Mouse (Mus musculus): ENCODE results near the gene Stxbp3. TPM values are rescaled to one million over a fixed set of nuclear protein-coding genes. Genes with fewer than 3 reads are reported as not detected.

Stxbp3 gene
- polyA plus RNA-seq, 1 experiment = 141 TPM

GRCm38 (mm10) chr3:108858231-108858770, 18.0 kb upstream of the Stxbp3 start:
- H3K27ac ChIP-seq (ENCODE audit: insufficient read depth, low read depth, low read length) = peak overlapping the region; percentile 89
- H3K4me1 ChIP-seq (ENCODE audit: control insufficient read depth, insufficient read depth, low read length) = peaks cover 77% of the 10 kb centered on the region
- TF ChIP-seq POLR2A (IDR thresholded peaks at IDR 0.05; ENCODE audit: borderline replicate concordance, low read depth, low read length) (no peak), CTCF (IDR thresholded peaks at IDR 0.05; ENCODE audit: low read depth, low read length) (no peak)
- no peak overlapping the region for H3K4me3 ChIP-seq (ENCODE audit: insufficient read depth, low read length)

GRCm38 (mm10) chr3:108857714-108858113, 17.4 kb upstream of the Stxbp3 start:
- peaks cover 82% of the 10 kb centered on the region for H3K4me1 ChIP-seq (ENCODE audit: control insufficient read depth, insufficient read depth, low read length)
- TF ChIP-seq POLR2A (IDR thresholded peaks at IDR 0.05; ENCODE audit: borderline replicate concordance, low read depth, low read length) (no peak), CTCF (IDR thresholded peaks at IDR 0.05; ENCODE audit: low read depth, low read length) (no peak)
- peak overlapping the region; percentile 89 for H3K27ac ChIP-seq (ENCODE audit: insufficient read depth, low read depth, low read length)
- H3K4me3 ChIP-seq (ENCODE audit: insufficient read depth, low read length) = no peak overlapping the region

- H3K4me3 ChIP-seq (ENCODE audit: insufficient read depth, low read length) = no peak overlapping the region
- H3K27ac ChIP-seq (ENCODE audit: insufficient read depth, low read depth, low read length) = peak overlapping the region; percentile 94
- peaks cover 82% of the 10 kb centered on the region for H3K4me1 ChIP-seq (ENCODE audit: control insufficient read depth, insufficient read depth, low read length)
- TF ChIP-seq POLR2A (IDR thresholded peaks at IDR 0.05; ENCODE audit: borderline replicate concordance, low read depth, low read length) (no peak), CTCF (IDR thresholded peaks at IDR 0.05; ENCODE audit: low read depth, low read length) (no peak)
Measured at GRCm38 (mm10) chr3:108857124-108857470, 16.8 kb upstream of the Stxbp3 start.

GRCm38 (mm10) chr3:108856386-108857123, 16.2 kb upstream of the Stxbp3 start:
- Histone ChIP-seq H3K4me1 (ENCODE audit: control insufficient read depth, insufficient read depth, low read length) (peaks cover 82% of the 10 kb centered on the region), H3K4me3 (ENCODE audit: insufficient read depth, low read length) (no peak overlapping the region), H3K27ac (ENCODE audit: insufficient read depth, low read depth, low read length) (peak overlapping the region; percentile 94)
- TF ChIP-seq POLR2A (IDR thresholded peaks at IDR 0.05; ENCODE audit: borderline replicate concordance, low read depth, low read length) (no peak), CTCF (IDR thresholded peaks at IDR 0.05; ENCODE audit: low read depth, low read length) (no peak)

- H3K27ac ChIP-seq (ENCODE audit: insufficient read depth, low read depth, low read length) = peak overlapping the region; percentile 94
Measured at GRCm38 (mm10) chr3:108855864-108856263, 15.5 kb upstream of the Stxbp3 start.

GRCm38 (mm10) chr3:108855371-108855770, 15.0 kb upstream of the Stxbp3 start:
- 0 out of 2 replicates have a peak overlapping the region, but pooled peaks have one; percentile 0 for H3K4me3 ChIP-seq (ENCODE audit: insufficient read depth, low read length)
- H3K27ac ChIP-seq (ENCODE audit: insufficient read depth, low read depth, low read length) = peak overlapping the region; percentile 94
- TF ChIP-seq CTCF (IDR thresholded peaks at IDR 0.05; ENCODE audit: low read depth, low read length) = no peak
- no peak for TF ChIP-seq POLR2A (IDR thresholded peaks at IDR 0.05; ENCODE audit: borderline replicate concordance, low read depth, low read length)
- peaks cover 81% of the 10 kb centered on the region for H3K4me1 ChIP-seq (ENCODE audit: control insufficient read depth, insufficient read depth, low read length)

More at GRCm38 (mm10) chr3:108855864-108856263, 15.5 kb upstream of the Stxbp3 start:
- H3K4me1 ChIP-seq (ENCODE audit: control insufficient read depth, insufficient read depth, low read length) = peaks cover 83% of the 10 kb centered on the region
- H3K4me3 ChIP-seq (ENCODE audit: insufficient read depth, low read length) = 0 out of 2 replicates have a peak overlapping the region, but pooled peaks have one; percentile 0
- no peak for TF ChIP-seq POLR2A (IDR thresholded peaks at IDR 0.05; ENCODE audit: borderline replicate concordance, low read depth, low read length)
- no peak for TF ChIP-seq CTCF (IDR thresholded peaks at IDR 0.05; ENCODE audit: low read depth, low read length)

- H3K4me1 ChIP-seq (ENCODE audit: control insufficient read depth, insufficient read depth, low read length) = peaks cover 72% of the 10 kb centered on the region
- H3K27ac ChIP-seq (ENCODE audit: insufficient read depth, low read depth, low read length) = peak overlapping the region; percentile 10
- H3K4me3 ChIP-seq (ENCODE audit: insufficient read depth, low read length) = no peak overlapping the region
- TF ChIP-seq CTCF (IDR thresholded peaks at IDR 0.05; ENCODE audit: low read depth, low read length) = no peak
- no peak for TF ChIP-seq POLR2A (IDR thresholded peaks at IDR 0.05; ENCODE audit: borderline replicate concordance, low read depth, low read length)
Measured at GRCm38 (mm10) chr3:108853266-108853665, 12.9 kb upstream of the Stxbp3 start.

- Histone ChIP-seq H3K27ac (ENCODE audit: insufficient read depth, low read depth, low read length) (peak overlapping the region; percentile 10), H3K4me3 (ENCODE audit: insufficient read depth, low read length) (no peak overlapping the region), H3K4me1 (ENCODE audit: control insufficient read depth, insufficient read depth, low read length) (peaks cover 64% of the 10 kb centered on the region)
- TF ChIP-seq POLR2A (IDR thresholded peaks at IDR 0.05; ENCODE audit: borderline replicate concordance, low read depth, low read length) (no peak), CTCF (IDR thresholded peaks at IDR 0.05; ENCODE audit: low read depth, low read length) (no peak)
Measured at GRCm38 (mm10) chr3:108851996-108852697, 11.8 kb upstream of the Stxbp3 start.

GRCm38 (mm10) chr3:108851554-108851953, 11.2 kb upstream of the Stxbp3 start:
- no peak for TF ChIP-seq POLR2A (IDR thresholded peaks at IDR 0.05; ENCODE audit: borderline replicate concordance, low read depth, low read length)
- TF ChIP-seq CTCF (IDR thresholded peaks at IDR 0.05; ENCODE audit: low read depth, low read length) = no peak
- peaks cover 58% of the 10 kb centered on the region for H3K4me1 ChIP-seq (ENCODE audit: control insufficient read depth, insufficient read depth, low read length)
- no peak overlapping the region for H3K4me3 ChIP-seq (ENCODE audit: insufficient read depth, low read length)
- peak overlapping the region; percentile 93; the same call in 1 of the 2 replicates for H3K27ac ChIP-seq (ENCODE audit: insufficient read depth, low read depth, low read length)

- Histone ChIP-seq H3K27ac (ENCODE audit: insufficient read depth, low read depth, low read length) (peak overlapping the region; percentile 93), H3K4me1 (ENCODE audit: control insufficient read depth, insufficient read depth, low read length) (peaks cover 53% of the 10 kb centered on the region), H3K4me3 (ENCODE audit: insufficient read depth, low read length) (no peak overlapping the region)
- TF ChIP-seq CTCF (IDR thresholded peaks at IDR 0.05; ENCODE audit: low read depth, low read length) = no peak
- TF ChIP-seq POLR2A (IDR thresholded peaks at IDR 0.05; ENCODE audit: borderline replicate concordance, low read depth, low read length) = no peak
Measured at GRCm38 (mm10) chr3:108851075-108851474, 10.7 kb upstream of the Stxbp3 start.
